Mouse (Mus musculus) heart, adult 2 months (tissue): ENCODE data around the gene Hp. TPM values are rescaled to one million over a fixed set of nuclear protein-coding genes. Genes with fewer than 3 reads are reported as not detected.

Experiments
- DNase-seq, 2 experiments: peaks; one replicate each; pipeline ENCODE4 v3.0.0; 2021
- H3K27ac ChIP-seq: fragments of 200-600 bp; 2 replicates; pipeline ENCODE4 v1.8.1; 2022
- H3K27me3 ChIP-seq: fragments of 200-500 bp; 2 replicates; pipeline ENCODE4 v1.6.1; 2012; ENCODE audit warnings: mild to moderate bottlenecking, low read length, inconsistent platforms, mixed read lengths; ENCODE audit not compliant: control insufficient read depth, insufficient read depth
- H3K36me3 ChIP-seq: fragments of 200-500 bp; 2 replicates; pipeline ENCODE4 v1.6.1; 2012; ENCODE audit warnings: low read length, inconsistent platforms; ENCODE audit not compliant: control insufficient read depth, insufficient read depth
- H3K4me1 ChIP-seq: fragments of 200-500 bp; 2 replicates; pipeline ENCODE4 v1.6.1; 2011; ENCODE audit warnings: low read length; ENCODE audit not compliant: control insufficient read depth, insufficient read depth
- H3K4me3 ChIP-seq: fragments of 200-600 bp; 2 replicates; pipeline ENCODE4 v1.8.1; 2022
- H3K79me2 ChIP-seq: fragments of 200-500 bp; replicated peaks from 2 replicates; pipeline ENCODE4 v1.6.1; 2012; ENCODE audit warnings: mild to moderate bottlenecking, inconsistent platforms, low read length, moderate library complexity, mixed read lengths; ENCODE audit not compliant: control insufficient read depth, insufficient read depth
- H3K9ac ChIP-seq: fragments of 200-500 bp; 2 replicates; pipeline ENCODE4 v1.6.1; 2012; ENCODE audit warnings: low read depth, mild to moderate bottlenecking, control low read depth, inconsistent platforms, low read length, mixed read lengths
- CTCF ChIP-seq: fragments of 200-600 bp; IDR thresholded peaks from 2 replicates; pipeline ENCODE4 v1.8.1; 2022; ENCODE audit warnings: antibody characterized with exemption, mild to moderate bottlenecking, moderate library complexity
- EP300 ChIP-seq: fragments of 200-500 bp; IDR thresholded peaks from 2 replicates; pipeline ENCODE4 v1.6.1; 2011; ENCODE audit warnings: low read depth, low read length, control low read depth; ENCODE audit not compliant: insufficient read depth
- POLR2A ChIP-seq: fragments of 200-500 bp; IDR thresholded peaks from 2 replicates; pipeline ENCODE4 v1.6.1; 2011; ENCODE audit warnings: mild to moderate bottlenecking, low read depth, low read length, control low read depth; ENCODE audit not compliant: insufficient read depth
- WGBS: fragments of 180-500 bp; shearing (Covaris S2); methylation state at CpG from one replicate; pipeline ENCODE4 v1.1.7; 2018; 5-methylcytosine and 5-hydroxymethylcytosine counted together
- intact Hi-C: fragments of 180-260 bp; cut with DNase I; formaldehyde crosslinking; loops from one replicate; pipeline ENCODE4 v1.15.1; 2025
- polyA plus RNA-seq: library from polyadenylated mRNA; depleted of rRNA; stranded (reverse); fragments of >200 nt; gene quantifications from 2 replicates; pipeline ENCODE4 v1.2.3, GENCODE M21; 2012
- total RNA-seq, 2 experiments: library from RNA; stranded (reverse); gene quantifications; 2 replicates each; pipeline ENCODE4 v1.2.3; 2021

Gene Hp
- total and polyA plus RNA-seq, 3 experiments, result 6.7 to 76.1 (median 8.9) TPM

DNA sequence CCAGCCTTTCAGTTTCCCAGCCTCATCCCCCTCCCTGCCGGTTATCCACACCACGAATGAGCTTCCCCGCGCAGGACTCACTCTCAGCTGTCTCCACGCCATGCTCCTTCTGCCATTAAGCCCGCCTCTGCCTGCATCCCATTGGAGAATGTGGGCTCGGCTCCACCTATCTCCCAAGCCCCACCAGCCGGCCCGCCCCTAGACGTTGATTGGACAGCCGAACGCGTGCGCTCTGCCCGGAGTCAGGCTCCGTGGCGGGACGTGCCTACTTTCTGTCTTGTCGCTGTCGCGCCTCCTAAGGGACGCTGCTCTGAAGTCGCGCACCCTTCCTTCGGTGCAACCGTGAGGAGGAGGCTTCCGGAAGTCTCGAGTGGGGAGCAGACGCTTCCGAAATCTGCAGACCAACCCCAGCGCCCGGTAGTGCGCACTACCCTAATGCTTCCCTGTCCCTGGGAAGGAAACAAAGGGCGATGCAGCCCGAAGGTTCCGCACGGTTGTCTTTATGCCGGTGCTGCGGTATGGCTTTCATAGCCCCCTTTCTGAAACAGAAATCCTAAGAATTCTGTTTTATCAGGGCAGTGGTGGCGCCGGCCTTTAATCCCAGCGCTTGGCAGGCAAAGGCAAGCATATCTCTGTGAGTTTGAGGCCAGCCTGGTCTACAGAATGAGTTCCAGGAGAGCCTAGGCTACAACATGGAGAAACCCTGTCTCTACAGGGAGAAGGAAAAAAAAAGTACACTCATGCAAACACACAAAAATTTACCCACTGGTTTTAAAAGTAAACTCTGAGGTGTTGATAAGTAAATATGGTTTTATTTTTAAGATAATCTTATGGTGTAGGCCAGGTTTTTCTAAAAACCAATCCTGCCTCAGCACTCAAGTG lies 29.5 kb upstream of the Hp start, which contains the start of gene Dhodh:
Gene Dhodh, minus strand, starts transcription at position 403 of the 882 bp plus-strand sequence.
- Histone ChIP-seq H3K4me1 (peaks cover 5% of the 10 kb centered on the region), H3K27me3 (no peaks in the 10 kb centered on the region), H3K4me3 (peak within 1 kb of the TSS; percentile 69), H3K9ac (peak within 1 kb of the TSS; percentile 73), H3K79me2 (no peaks in the 10 kb centered on the region), H3K36me3 (no peaks in the 10 kb centered on the region), H3K27ac (peak within 1 kb of the TSS; percentile 90)
- TF ChIP-seq EP300, result peak; percentile 55; the same call in 1 of the 2 replicates
- peak; percentile 95 for TF ChIP-seq POLR2A
- peak; percentile 29 for TF ChIP-seq CTCF
- under 1% methylated on average over 42 of the region's 42 CpGs for WGBS
- intact Hi-C loops, result loop anchor here (1.0 to 5.0 kb wide), 3 partner anchors 42 to 174 kb away; partner anchors contain the start of gene Ist1
- peak; percentile 96 to 98 for DNase-seq

DNA sequence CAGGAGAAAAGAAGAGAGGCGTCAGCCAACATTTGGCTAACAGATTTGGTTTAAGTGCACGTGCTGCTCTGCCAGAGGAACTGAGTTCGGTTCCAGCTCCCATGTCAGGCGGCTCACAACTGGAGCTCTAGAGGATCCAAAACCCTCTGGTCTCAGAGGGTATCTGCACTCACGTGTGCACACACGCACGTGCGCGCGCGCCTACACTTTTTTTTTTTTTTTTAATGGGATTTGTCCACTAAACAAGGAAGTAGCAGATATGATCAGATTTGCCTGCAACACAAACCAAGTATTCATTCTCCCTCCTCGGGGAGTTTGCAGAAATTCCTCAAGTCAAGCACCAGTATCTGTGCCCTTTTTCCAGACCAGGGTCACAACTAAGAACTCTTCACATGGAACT lies 28.7 kb upstream of the Hp start:
- Histone ChIP-seq H3K4me1 (peaks cover 5% of the 10 kb centered on the region), H3K36me3 (no peaks in the 10 kb centered on the region), H3K4me3 (peak overlapping the region; percentile 69), H3K27me3 (no peaks in the 10 kb centered on the region), H3K27ac (peak overlapping the region; percentile 90), H3K79me2 (no peaks in the 10 kb centered on the region), H3K9ac (peak overlapping the region; percentile 73)
- TF ChIP-seq CTCF, result no peak
- no peak for TF ChIP-seq POLR2A
- TF ChIP-seq EP300, result no peak
- no peak for DNase-seq
- intact Hi-C loops, result loop anchor here (1.0 to 5.0 kb wide), 3 partner anchors 41 to 175 kb away; partner anchors contain the start of gene Ist1
- WGBS, result 7% methylated on average over 12 of the region's 12 CpGs

- no peak for DNase-seq
- WGBS, result 82% methylated on average over 2 of the region's 2 CpGs
- TF ChIP-seq EP300 (no peak), CTCF (no peak), POLR2A (no peak)
- H3K4me3 ChIP-seq, result no peak overlapping the region
- no peak overlapping the region for H3K27ac ChIP-seq
- H3K9ac ChIP-seq, result no peak overlapping the region
- H3K4me1 ChIP-seq, result peaks cover 5% of the 10 kb centered on the region
- no peaks in the 10 kb centered on the region for H3K79me2 ChIP-seq
- H3K27me3 ChIP-seq, result no peaks in the 10 kb centered on the region
- H3K36me3 ChIP-seq, result no peaks in the 10 kb centered on the region
- intact Hi-C loops, result loop anchor here (5.0 kb wide), 2 partner anchors 86 to 176 kb away; partner anchors contain the start of gene Ist1
Observed at GRCm38 (mm10) chr8:109606725-109607124, 27.8 kb upstream of the Hp start.

- peak; percentile 24 to 64 for DNase-seq
- H3K4me3 ChIP-seq, result no peak overlapping the region
- H3K79me2 ChIP-seq, result no peaks in the 10 kb centered on the region
- no peak overlapping the region for H3K9ac ChIP-seq
- 51% methylated on average over 8 of the region's 8 CpGs for WGBS
- no peak overlapping the region for H3K27ac ChIP-seq
- intact Hi-C loops, result no loop called here
- no peaks in the 10 kb centered on the region for H3K4me1 ChIP-seq
- TF ChIP-seq POLR2A (no peak), CTCF (peak; percentile 89), EP300 (no peak)
- H3K27me3 ChIP-seq, result no peaks in the 10 kb centered on the region
- no peaks in the 10 kb centered on the region for H3K36me3 ChIP-seq
Observed at GRCm38 (mm10) chr8:109595854-109596253, 16.9 kb upstream of the Hp start.

- intact Hi-C loops, result no loop called here
- no peaks in the 10 kb centered on the region for H3K4me1 ChIP-seq
- H3K36me3 ChIP-seq, result no peaks in the 10 kb centered on the region
- no peak for DNase-seq
- TF ChIP-seq EP300 (no peak), CTCF (peak; percentile 63)
- H3K4me3 ChIP-seq, result no peak overlapping the region
- no peak overlapping the region for H3K9ac ChIP-seq
- no peaks in the 10 kb centered on the region for H3K27me3 ChIP-seq
- H3K79me2 ChIP-seq, result no peaks in the 10 kb centered on the region
- WGBS, result 76% methylated on average over 6 of the region's 6 CpGs
- no peak overlapping the region for H3K27ac ChIP-seq
Observed at GRCm38 (mm10) chr8:109593117-109593788, 14.3 kb upstream of the Hp start.

GRCm38 (mm10) chr8:109592164-109592563 lies 13.2 kb upstream of the Hp start:
- intact Hi-C loops, result no loop called here
- Histone ChIP-seq H3K27me3 (no peaks in the 10 kb centered on the region), H3K4me1 (no peaks in the 10 kb centered on the region), H3K9ac (no peak overlapping the region), H3K79me2 (no peaks in the 10 kb centered on the region), H3K4me3 (no peak overlapping the region), H3K27ac (no peak overlapping the region), H3K36me3 (no peaks in the 10 kb centered on the region)
- no peak for TF ChIP-seq CTCF
- DNase-seq, result no peak
- 85% methylated on average over 5 of the region's 5 CpGs for WGBS
